Mouse (Mus musculus): ENCODE results near the gene Glrx5.
A peak's percentile ranks its signal among the peaks of the same experiment; 100 is the strongest.

Glrx5 gene

DNA sequence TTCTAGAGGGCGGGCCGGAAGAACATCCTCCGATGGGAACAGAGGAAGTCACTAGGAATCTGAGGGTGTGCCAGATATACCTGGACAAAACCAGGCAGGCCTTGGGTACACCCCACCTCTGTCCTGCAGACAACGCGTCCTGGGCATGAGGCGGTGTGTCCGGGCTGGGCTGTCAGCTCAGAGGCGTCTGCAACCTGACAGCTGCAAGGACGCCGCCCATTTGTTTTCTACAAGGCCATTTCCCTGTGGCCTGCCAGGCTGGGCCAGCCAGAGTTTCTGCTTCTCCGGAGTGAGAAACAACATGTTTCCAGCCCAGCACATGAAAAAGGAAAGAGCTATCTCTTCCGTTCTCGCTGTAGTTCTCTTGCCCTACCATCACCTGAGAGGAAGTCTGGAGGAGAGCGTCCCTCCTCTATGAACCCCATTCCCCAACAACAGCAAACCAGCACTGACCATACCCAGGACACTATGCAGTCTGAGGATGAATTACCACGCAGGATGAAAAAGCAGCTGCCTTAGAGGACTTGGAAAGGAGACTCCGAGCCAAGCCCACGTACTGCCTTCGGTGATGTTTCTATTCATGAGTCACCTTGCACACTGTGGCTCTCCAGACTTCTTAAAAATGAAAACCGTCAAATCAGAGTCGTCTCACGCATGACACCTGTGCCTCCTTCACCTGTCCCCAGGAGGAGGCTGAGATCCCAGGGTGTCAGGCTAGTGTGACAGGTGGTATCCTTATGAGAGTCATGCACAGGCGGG lies 27.4 kb upstream of the Glrx5 start:
- no peak for DNase-seq (ENCODE audit: low read depth, low spot score)

DNA sequence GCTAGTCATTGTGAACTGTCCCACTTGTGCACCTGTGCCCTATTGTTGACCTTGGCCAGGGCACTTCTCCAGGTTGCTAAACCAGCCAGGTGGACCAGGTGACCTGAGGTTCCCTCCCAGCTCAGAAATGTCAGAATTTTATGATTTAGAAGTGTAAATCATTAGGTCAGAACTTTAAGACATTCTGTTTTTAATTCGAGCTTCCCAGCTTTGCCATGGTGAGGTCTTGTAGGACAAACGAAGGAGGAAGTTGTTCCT lies 26.8 kb upstream of the Glrx5 start:
- no peak for DNase-seq (ENCODE audit: low read depth, low spot score)

DNA sequence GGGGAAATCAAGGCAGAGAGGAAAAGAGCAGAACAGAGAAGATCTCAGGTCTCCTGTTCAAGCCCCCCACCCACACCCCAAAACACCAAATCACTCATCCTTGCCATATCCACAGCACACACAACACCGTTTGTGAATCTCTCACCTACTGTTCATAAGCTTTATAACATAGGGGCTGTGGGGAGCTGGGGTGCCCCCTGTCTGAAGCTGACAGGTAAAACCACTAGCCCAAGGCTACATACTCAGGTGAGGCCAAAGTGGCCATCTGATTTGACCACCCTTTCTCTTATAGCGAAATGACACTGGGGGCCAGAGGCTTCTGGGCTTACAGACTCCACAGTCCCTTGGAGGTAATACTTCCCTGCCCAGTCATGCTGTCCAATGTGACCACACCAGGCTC lies 24.3 kb upstream of the Glrx5 start:
- no peak for DNase-seq (ENCODE audit: low read depth, low spot score)

GRCm38 (mm10) chr12:105008752-105009178 lies 23.7 kb upstream of the Glrx5 start:
- DNase-seq (ENCODE audit: low read depth, low spot score), result peak; percentile 60

GRCm38 (mm10) chr12:105009370-105010212 lies 22.9 kb upstream of the Glrx5 start, which contains the start of gene Syne3:
TSS of gene Syne3 (minus strand) at chr12:105009809.
- no peak for DNase-seq (ENCODE audit: low read depth, low spot score)

- DNase-seq (ENCODE audit: low read depth, low spot score), result no peak
Observed at GRCm38 (mm10) chr12:105010213-105010790, 22.2 kb upstream of the Glrx5 start.

GRCm38 (mm10) chr12:105011589-105011988 lies 20.9 kb upstream of the Glrx5 start:
- no peak for DNase-seq (ENCODE audit: low read depth, low spot score)

DNA sequence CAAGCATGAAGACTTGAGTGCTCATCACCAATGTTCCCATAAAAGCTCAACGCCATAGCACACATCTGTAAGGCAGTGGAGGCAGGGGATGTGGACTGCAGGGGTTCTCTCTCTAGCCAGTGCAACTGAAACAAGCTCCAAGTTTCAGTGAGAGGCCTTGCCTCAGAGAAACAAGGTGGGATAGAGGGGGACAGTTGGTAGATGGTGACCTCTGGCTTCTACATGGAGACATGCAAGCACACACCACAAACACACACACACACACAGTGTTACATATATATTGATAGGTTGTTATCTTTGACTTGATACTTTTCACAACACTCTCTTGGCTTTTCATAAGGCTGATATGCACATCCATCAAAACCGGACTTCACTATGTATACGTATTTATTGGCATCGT lies 20.2 kb upstream of the Glrx5 start:
- DNase-seq (ENCODE audit: low read depth, low spot score), result no peak

DNA sequence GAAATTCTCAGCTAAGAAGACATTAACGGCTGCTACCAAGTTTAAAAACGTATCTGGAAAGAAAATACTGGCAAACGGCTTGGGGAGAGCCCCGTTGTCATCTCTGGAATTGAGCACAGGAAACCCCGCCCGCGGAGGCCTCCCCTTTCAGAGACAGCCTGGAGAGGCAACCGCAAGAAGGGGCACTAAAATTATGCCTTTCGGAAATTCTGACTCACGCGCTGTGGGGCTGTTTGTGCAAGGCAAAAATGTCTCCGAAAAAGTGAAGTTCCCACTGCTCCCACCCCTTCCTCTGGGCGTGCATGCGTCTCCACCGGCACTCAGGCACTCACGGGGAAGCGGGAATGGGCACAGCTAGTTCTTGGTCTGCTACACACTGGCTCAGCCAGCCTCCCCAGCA lies 19.4 kb upstream of the Glrx5 start:
- DNase-seq (ENCODE audit: low read depth, low spot score), result no peak

GRCm38 (mm10) chr12:105016199-105016598 lies 16.3 kb upstream of the Glrx5 start:
- no peak for DNase-seq (ENCODE audit: low read depth, low spot score)

GRCm38 (mm10) chr12:105016639-105017038 lies 15.8 kb upstream of the Glrx5 start:
- DNase-seq (ENCODE audit: low read depth, low spot score), result no peak

DNA sequence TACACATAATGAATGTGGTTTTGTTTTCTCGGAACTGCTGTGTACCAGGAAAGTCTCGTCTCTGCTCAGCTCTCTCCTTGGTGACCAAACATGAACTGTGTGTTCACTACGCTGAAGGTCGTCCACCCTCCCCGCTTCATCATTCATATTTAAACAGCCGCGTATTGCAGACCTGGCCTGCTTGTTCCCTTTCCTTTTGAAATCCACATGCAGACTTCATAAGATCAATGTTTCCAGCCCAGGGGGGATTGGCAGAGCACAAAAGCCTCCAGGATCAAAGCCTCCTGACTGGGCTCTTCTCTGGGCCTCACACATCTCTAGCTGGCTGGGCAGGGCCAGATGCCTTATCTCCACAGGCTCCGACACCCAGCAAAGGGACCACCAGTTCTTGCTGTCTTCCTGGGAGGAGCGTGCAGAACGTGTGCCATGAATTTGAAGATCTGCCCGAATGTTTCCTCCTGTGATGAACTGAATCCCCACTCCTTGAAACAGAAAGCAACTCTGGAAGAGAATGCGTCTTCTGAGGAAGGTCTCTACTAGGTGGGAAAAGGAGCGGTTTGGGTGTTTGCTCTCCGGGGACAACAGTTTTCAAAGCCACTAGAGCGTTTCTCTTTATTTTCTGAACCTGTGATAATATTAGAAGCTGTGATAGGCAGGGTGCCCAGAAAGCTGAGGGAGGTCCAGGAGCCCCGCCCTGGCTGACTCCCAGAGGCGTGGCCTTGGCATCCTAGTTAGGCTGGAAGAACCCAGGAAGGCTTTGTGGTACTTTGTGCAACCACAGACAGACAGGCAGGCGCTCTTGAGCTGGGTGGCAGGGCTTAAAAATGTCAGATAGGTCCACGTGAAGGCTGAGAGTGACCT lies 12.9 kb upstream of the Glrx5 start:
- no peak for DNase-seq (ENCODE audit: low read depth, low spot score)

DNA sequence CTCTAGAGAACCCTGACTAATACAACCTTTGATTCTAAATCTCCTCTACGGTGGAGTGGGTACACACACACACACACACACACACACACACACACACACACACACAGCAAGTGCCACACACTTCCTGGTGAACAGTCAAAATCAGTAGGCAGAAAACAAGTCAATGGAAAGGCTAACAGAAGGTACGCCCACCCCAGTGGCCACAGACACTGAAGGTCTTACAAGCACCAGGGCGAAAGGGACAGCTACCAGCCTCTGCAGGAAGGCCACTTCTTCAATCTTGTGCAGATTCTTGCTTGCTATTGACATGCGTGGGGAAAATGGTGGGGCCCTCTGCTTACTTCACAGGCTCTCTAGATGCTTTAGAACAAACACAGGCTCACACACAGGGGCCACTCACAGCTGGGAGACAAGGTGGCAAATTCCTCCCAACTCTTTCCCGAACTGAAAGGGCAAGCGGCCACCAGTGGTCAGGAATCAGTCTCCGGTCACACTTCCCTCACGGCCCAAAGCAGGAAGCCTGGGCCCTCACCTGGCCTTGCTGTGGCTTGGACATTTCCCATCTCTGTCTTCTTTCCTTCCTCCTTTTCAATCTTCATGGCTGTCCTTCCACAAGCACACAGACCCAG lies 10.9 kb upstream of the Glrx5 start:
- no peak for DNase-seq (ENCODE audit: low read depth, low spot score)

GRCm38 (mm10) chr12:105022141-105022540 lies 10.3 kb upstream of the Glrx5 start:
- no peak for DNase-seq (ENCODE audit: low read depth, low spot score)

DNA sequence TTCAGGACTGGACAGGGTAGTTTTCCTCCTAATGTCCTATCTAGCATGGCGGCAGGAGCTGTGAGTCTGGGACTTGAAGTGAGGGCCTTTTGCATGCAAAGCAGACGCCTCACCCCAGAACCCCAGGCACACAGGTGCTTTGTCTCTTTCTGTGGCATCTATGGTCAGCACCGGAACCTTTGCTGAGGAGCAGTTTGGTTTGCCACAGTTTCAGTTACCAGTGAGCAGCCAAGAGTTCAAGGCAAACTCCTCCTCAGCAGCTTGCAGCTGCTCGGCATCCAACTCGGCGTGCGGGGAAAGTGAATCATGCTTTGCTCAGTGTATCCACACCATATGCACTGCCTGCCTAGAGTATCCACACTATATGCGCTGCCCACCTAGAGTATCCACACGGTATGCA lies 9.7 kb upstream of the Glrx5 start:
- no peak for DNase-seq (ENCODE audit: low read depth, low spot score)

DNA sequence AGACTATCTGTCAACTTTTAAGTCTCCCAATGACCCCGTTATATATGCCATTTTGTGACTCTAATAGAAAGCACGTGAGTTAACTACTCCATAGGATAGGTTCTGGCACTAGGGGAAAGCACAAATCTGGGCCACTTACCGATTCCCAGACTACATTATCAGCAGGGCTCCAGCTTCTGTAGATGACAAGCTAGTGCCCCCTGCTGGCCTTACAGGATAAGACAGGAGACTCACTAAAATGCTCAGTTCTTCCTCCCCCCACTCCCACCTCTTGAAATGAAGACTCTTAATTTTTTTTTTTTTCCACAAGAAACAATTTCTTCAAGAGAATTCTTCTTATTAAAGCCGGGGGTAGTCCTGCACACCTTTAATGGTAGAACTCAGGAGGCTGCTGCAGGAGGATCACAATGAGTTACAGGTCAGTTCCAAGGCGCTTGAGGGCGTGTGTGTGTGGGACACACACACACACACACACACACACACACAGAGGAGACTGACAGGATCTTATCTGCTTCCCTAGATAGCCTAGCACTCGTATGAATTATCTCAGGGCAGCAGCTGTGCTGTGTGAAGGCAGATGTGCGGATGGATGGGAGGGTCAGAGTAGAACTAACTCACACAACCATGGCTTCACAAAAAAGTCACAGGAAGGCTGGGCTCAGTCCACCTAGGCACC lies 7.1 kb upstream of the Glrx5 start:
- DNase-seq (ENCODE audit: low read depth, low spot score), result peak; percentile 67

DNA sequence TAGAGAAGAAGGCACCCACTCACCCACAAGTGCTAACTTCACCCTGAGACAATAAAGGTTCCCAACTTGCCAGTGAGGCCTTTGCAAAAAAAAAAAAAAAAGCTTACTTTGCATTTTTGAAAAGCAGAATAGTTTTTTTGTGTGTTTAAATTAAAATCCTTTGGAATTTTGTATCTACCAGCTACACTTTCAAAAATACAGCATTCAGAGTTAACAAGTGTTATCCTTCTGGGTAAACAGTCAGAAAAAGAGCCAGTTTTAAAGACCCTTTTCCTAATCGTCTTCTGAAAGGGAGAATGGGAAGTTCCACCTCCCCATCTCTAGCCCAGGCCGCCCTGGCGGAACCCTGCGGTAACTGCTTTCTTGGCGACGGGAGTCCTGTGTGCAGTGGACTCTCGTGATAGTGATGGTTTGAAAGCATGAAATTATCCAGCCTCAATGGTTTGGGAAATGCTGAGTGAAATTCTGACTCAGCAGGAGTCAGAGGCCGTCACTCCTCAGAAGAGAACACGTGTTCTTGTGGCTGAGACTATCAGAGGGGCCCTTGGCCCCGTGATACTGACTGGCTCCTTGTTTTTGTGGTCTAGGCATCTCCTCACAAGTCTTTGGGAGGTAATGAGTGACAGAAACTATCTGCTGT lies 6.4 kb upstream of the Glrx5 start:
- DNase-seq (ENCODE audit: low read depth, low spot score), result no peak

DNA sequence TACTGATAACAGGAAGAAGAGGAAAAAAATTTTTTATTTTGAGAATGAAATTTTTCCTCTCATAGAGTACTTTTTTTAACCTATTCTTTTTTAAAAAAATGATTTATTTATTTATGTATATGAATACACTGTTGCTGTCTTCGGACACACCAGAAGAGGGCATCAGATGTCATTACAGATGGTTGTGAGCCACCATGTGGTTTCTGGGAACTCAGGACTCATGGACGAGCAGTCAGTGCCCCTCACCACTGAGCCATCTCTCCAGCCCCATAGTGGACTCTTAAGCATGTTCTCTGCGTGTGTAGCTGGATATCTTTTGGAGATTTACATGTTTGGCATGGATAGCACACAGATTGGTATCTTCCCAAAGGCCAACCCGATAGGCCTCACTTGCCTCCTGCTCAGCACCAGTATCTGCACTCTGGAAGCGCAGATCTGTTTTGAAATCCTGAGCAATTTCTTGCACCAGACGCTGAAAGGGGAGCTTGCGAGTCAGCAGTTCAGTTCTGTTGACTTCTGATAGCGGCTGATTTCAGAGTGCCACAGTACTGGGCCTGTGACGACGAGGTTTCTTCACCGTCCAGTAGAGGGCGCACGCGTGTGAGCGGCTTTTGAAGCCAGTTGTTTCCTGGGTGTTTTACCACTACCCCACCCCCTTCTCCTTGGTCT lies 5.0 kb upstream of the Glrx5 start:
- peak; percentile 75 for DNase-seq (ENCODE audit: low read depth, low spot score)

- no peak for DNase-seq (ENCODE audit: low read depth, low spot score)
Observed at GRCm38 (mm10) chr12:105029890-105030289, 2.6 kb upstream of the Glrx5 start.

Measured in mesoderm, embryonic 11.5 days (tissue).